Mouse (Mus musculus) CD4-positive, CD25-positive, alpha-beta regulatory T cell, adult 2 months (primary cell): ENCODE measurements around the gene Mtif3.
"Not testable (repeated sequence)": the region's sequence is repeated elsewhere in the genome, so short reads cannot be mapped to it uniquely, and the experiment has no call there.

Experiments used
- DNase-seq: peaks from one replicate; pipeline ENCODE4 v3.0.0-alpha.2; 2012; ENCODE audit warnings: low read depth, low spot score

Gene Mtif3

GRCm38 (mm10) chr5:146954576-146954975 lies 9.0 kb downstream of the Mtif3 start:
- no peak for DNase-seq

GRCm38 (mm10) chr5:146948508-146949088 lies 15.0 kb downstream of the Mtif3 start, which contains the start of gene Gtf3a:
Gene Gtf3a, plus strand, starts transcription at chr5:146948657.
- DNase-seq, result peak; percentile 96

- peak; percentile 63 for DNase-seq
Observed at GRCm38 (mm10) chr5:146948041-146948507, 15.5 kb downstream of the Mtif3 start.

- no peak for DNase-seq
Observed at GRCm38 (mm10) chr5:146947497-146947896, 16.1 kb downstream of the Mtif3 start.

GRCm38 (mm10) chr5:146946682-146947081 lies 16.9 kb downstream of the Mtif3 start:
- DNase-seq, result no peak

- peak; percentile 45 for DNase-seq
Observed at GRCm38 (mm10) chr5:146944568-146944967, 19.0 kb downstream of the Mtif3 start.

- DNase-seq, result no peak
Observed at GRCm38 (mm10) chr5:146942965-146943364, 20.6 kb downstream of the Mtif3 start.

GRCm38 (mm10) chr5:146941939-146942338 lies 21.7 kb downstream of the Mtif3 start:
- DNase-seq, result peak; percentile 12

GRCm38 (mm10) chr5:146940219-146940618 lies 23.4 kb downstream of the Mtif3 start:
- peak; percentile 68 for DNase-seq

- peak; percentile 33 for DNase-seq
Observed at GRCm38 (mm10) chr5:146939109-146939796, 24.3 kb downstream of the Mtif3 start.

GRCm38 (mm10) chr5:146937541-146938503 lies 25.8 kb downstream of the Mtif3 start:
- DNase-seq, result no peak

GRCm38 (mm10) chr5:146933466-146933865 lies 30.1 kb downstream of the Mtif3 start:
- DNase-seq, result no peak

- DNase-seq, result no peak
Observed at GRCm38 (mm10) chr5:146931904-146932553, 31.6 kb downstream of the Mtif3 start.

- no peak for DNase-seq
Observed at GRCm38 (mm10) chr5:146931422-146931821, 32.2 kb downstream of the Mtif3 start.

- no peak for DNase-seq
Observed at GRCm38 (mm10) chr5:146926673-146927072, 36.9 kb downstream of the Mtif3 start.

- DNase-seq, result no peak
Observed at GRCm38 (mm10) chr5:146923547-146923946, 40.1 kb downstream of the Mtif3 start.

GRCm38 (mm10) chr5:146921224-146921623 lies 42.4 kb downstream of the Mtif3 start:
- DNase-seq, result no peak

- DNase-seq, result no peak
Observed at GRCm38 (mm10) chr5:146920314-146921161, 43.1 kb downstream of the Mtif3 start.

GRCm38 (mm10) chr5:146919874-146920273 lies 43.7 kb downstream of the Mtif3 start:
- DNase-seq, result no peak

- DNase-seq, result not testable (repeated sequence)
Observed at GRCm38 (mm10) chr5:146917357-146917756, 46.2 kb downstream of the Mtif3 start.
